Mouse (Mus musculus) thymus, adult 2 months (tissue): ENCODE measurements around the gene Sdk2.

ENCODE experiments used
- CTCF ChIP-seq: fragments of 200-500 bp; IDR thresholded peaks from 2 replicates; pipeline ENCODE4 v1.5.1; 2012; ENCODE audit warnings: mild to moderate bottlenecking, control low read depth, low read length, moderate library complexity, borderline replicate concordance; ENCODE audit not compliant: control insufficient read depth, poor library complexity, insufficient read depth; ENCODE audit errors: extremely low read depth
- POLR2A ChIP-seq: fragments of 200-500 bp; IDR thresholded peaks from 2 replicates; pipeline ENCODE4 v1.6.1; 2012; ENCODE audit warnings: mild to moderate bottlenecking, low read length, control low read depth, moderate library complexity; ENCODE audit not compliant: control insufficient read depth, poor library complexity, insufficient read depth; ENCODE audit errors: extremely low read depth

GRCm38 (mm10) chr11:113970026-113970425 lies 96.8 kb downstream of the Sdk2 start:
- TF ChIP-seq CTCF (no peak), POLR2A (no peak)
